Mouse (Mus musculus) bone marrow, adult 2 months (tissue): ENCODE results near the gene Acrv1. TPM values are rescaled to one million over a fixed set of nuclear protein-coding genes. Genes with fewer than 3 reads are reported as not detected.
"Not testable (repeated sequence)": the region's sequence is repeated elsewhere in the genome, so short reads cannot be mapped to it uniquely, and the experiment has no call there.

Experiments
- H3K27ac ChIP-seq: fragments of 200-500 bp; 2 replicates; pipeline ENCODE4 v1.5.1; 2012; ENCODE audit warnings: low read depth, mild to moderate bottlenecking, control low read depth, inconsistent platforms, low read length; ENCODE audit not compliant: control insufficient read depth, poor library complexity, insufficient read depth
- H3K4me1 ChIP-seq: fragments of 200-500 bp; 2 replicates; pipeline ENCODE4 v1.6.1; 2011; ENCODE audit warnings: low read length; ENCODE audit not compliant: control insufficient read depth, insufficient read depth
- H3K4me3 ChIP-seq: fragments of 200-500 bp; replicated peaks from 2 replicates; pipeline ENCODE3; 2011; ENCODE audit warnings: mild to moderate bottlenecking, low read depth, low read length, control low read depth; ENCODE audit not compliant: control insufficient read depth
- CTCF ChIP-seq: fragments of 200-500 bp; IDR thresholded peaks from 2 replicates; pipeline ENCODE4 v1.5.1; 2011; ENCODE audit warnings: low read length, control low read depth; ENCODE audit not compliant: control insufficient read depth, insufficient read depth
- POLR2A ChIP-seq: fragments of 200-500 bp; IDR thresholded peaks from 2 replicates; pipeline ENCODE4 v1.6.1; 2011; ENCODE audit warnings: low read depth, mild to moderate bottlenecking, control low read depth, low read length, borderline replicate concordance; ENCODE audit not compliant: control insufficient read depth
- WGBS: fragments of 180-500 bp; shearing (Covaris S2); methylation state at CpG from one replicate; pipeline ENCODE4 v1.1.7; 2018; 5-methylcytosine and 5-hydroxymethylcytosine counted together
- polyA plus RNA-seq: library from polyadenylated mRNA; stranded (reverse); fragments of >200 nt; gene quantifications from 2 replicates; pipeline ENCODE4 v1.2.4, GENCODE M21; 2011; ENCODE audit warnings: low replicate concordance; ENCODE audit not compliant: missing spikeins, insufficient read depth, insufficient read length

Gene Acrv1
- polyA plus RNA-seq: not detected in 2 replicates

DNA sequence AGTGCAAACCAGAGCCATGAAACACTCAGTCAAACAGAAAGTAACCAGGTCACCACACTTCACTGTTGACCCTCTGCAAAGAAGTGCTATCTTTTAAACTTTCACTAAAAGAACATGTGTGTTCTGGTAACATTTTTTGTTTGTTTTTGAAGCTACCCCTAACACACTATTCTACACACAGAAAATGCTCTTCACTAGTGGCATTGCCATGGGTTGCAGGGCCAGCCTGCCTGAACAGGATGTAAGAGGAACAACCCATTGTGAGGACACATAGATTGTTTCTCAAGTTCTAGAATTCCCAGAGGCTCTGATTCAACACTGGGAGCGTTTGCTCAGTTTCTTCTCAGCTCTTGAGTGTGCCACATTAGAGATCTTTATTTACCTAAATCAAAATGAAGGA is at the start of gene Acrv1:
Acrv1 (plus strand) TSS at position 301 of the 400 bp plus-strand sequence.
- WGBS: 56% methylated on average over 1 of the region's 1 CpGs
- no peak within 1 kb of the TSS for H3K4me3 ChIP-seq
- H3K4me1 ChIP-seq: no peaks in the 10 kb centered on the region
- H3K27ac ChIP-seq: no peak within 1 kb of the TSS
- no peak for TF ChIP-seq CTCF
- no peak for TF ChIP-seq POLR2A

DNA sequence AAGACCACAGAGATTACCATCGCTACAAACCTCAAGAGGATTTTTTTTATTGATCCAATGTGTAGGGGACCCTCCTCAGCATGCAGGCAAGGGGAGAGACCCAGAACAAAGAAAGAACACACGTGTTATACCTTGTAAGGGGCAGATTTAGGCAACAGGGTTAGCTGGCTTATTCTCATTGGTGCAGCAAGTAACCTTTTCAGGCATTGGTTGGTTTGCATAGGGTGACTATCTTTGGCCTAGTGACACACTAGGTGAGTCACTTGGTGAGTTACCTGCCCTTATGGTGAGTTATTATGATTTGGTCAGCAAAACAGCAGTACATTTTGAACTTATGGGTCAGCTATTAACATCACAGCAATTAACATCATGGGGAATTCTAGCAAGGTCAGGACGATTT is 49.7 kb upstream of the Acrv1 start, which contains the start of gene A630095E13Rik:
A630095E13Rik (minus strand) TSS at position 101 of the 400 bp plus-strand sequence.
- H3K27ac ChIP-seq, H3K4me1 ChIP-seq, H3K4me3 ChIP-seq: not testable (repeated sequence)
- 50% methylated on average over 3 of the region's 3 CpGs for WGBS

DNA sequence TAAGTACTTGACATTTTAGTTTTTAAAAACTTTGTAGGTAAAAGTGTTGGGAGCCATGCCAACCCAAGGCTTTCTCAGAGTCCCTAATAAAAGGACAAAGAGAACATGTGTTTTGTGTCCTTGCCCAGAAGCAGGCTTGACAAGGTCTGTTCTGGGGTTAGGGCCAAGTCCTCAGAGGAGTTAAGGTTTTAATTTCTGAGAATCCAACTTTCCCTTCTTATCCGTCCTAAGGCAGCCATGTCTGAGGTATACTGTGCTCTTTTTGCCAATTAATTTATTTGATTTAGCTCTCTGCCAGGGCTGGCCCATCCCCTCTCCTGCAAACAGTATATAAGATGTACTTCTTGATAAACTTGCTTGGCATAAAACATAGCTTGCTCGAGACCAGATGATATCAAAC is 11.6 kb upstream of the Acrv1 start:
- TF ChIP-seq CTCF (no peak), POLR2A (no peak)
- no peak overlapping the region for H3K4me3 ChIP-seq
- no peak overlapping the region for H3K27ac ChIP-seq
- 67% methylated on average over 2 of the region's 2 CpGs for WGBS
- H3K4me1 ChIP-seq: no peaks in the 10 kb centered on the region

DNA sequence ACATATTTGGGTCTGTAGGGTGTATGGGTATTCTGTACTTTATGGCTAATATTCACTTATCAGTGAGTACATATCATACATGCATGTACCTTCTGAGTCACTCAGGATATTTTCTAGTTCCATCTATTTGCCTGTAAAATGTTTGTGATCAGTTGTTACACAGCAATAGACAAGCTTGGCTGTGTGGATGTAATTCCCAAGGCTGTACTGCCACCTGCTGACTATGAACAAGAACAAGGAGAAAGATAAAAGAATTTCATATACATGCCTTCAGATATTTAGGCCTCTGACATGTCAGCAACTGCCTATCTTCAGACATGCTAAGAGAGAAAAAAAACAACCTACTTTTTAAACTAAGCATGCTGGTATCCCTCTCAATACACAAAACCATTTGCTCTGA is 5.7 kb upstream of the Acrv1 start:
- no peaks in the 10 kb centered on the region for H3K4me1 ChIP-seq
- TF ChIP-seq CTCF (no peak), POLR2A (no peak)
- H3K27ac ChIP-seq: no peak overlapping the region

DNA sequence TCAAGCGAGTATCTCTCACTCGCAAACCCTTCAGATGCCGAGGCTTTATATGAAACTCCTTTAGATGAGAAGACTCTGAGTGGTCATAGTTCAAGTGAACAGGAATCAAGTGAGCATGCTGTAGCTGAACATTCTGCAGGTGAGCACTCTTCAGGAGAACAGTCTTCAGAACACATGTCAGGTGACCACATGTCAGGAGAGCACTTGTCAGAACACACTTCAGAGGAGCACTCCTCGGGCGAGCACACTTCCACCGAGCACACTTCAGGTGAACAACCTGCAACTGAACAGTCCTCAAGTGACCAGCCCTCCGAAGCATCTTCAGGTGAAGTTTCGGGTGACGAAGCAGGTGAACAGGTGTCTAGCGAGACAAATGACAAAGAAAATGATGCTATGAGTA is 1.3 kb downstream of the Acrv1 start:
- TF ChIP-seq CTCF (no peak), POLR2A (no peak)
- 84% methylated on average over 10 of the region's 10 CpGs for WGBS
- Histone ChIP-seq H3K4me1 (no peaks in the 10 kb centered on the region), H3K27ac (no peak overlapping the region), H3K4me3 (no peak overlapping the region)

More for the DNA sequence above, 5.7 kb upstream of the Acrv1 start:
- no peak overlapping the region for H3K4me3 ChIP-seq

DNA sequence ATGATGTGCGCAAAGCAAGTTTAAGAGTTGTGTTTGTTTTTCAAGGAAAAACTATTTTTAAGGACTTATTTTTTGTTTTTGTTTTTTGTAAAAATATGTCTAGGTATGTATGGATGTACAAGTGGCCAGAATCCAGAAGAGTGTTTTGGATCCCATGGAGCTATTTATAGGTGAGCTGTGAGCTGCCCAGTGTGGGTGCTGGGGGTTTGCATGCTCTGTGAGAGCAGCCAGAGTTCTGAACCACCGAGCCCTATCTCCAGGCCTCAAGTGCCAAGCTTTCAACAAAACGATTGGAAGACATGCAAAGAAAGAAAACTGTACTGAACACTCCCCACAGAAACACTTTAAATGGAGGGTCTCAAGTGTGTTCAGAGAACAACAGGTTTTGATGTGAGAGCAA is 12.9 kb downstream of the Acrv1 start:
- 85% methylated on average over 3 of the region's 3 CpGs for WGBS

DNA sequence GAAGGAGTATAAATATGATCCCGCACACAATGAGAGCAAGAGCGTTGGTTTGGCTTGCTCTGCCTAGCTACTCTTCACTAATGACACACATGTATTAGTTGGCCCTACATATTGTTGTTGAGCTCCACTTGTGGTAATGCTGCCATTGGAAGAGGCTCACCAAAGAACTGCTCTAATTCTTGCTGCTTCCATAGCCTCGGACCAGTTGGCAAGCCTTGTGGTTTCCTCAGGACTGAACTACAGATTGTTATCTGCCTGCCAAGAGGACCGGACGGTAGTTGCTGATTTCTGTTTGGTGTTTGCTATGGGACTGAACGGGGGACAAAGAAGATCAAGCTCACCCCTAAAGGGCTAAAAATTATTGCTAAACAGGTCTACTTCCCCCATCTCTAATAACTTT is 14.3 kb downstream of the Acrv1 start:
- 56% methylated on average over 6 of the region's 6 CpGs for WGBS
- no peaks in the 10 kb centered on the region for H3K4me1 ChIP-seq
- H3K4me3 ChIP-seq: no peak overlapping the region
- no peak overlapping the region for H3K27ac ChIP-seq
- no peak for TF ChIP-seq CTCF
- no peak for TF ChIP-seq POLR2A

More for the DNA sequence above, 12.9 kb downstream of the Acrv1 start:
- TF ChIP-seq POLR2A: no peak
- no peak for TF ChIP-seq CTCF
- H3K27ac ChIP-seq: no peak overlapping the region
- H3K4me3 ChIP-seq: no peak overlapping the region
- H3K4me1 ChIP-seq: no peaks in the 10 kb centered on the region

DNA sequence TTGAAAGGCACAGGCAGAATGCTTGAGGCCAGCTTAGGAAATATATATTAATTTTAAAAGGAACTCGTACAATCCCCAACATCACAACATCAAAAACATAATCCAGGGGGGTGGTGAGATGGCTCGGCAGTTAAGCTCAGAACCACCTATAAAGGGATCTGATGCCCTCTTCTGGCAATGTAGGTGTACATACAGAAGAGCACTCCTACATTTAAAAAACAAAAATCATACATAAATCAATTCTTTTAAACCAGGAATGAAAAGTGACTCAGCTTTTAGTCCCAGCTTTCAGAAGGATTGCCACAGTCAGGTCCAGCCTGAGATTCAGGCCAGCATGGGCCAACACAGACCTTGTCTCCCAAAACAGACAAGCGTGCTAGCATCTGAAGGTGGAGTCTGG is 23.6 kb downstream of the Acrv1 start:
- H3K27ac ChIP-seq: no peak overlapping the region
- H3K4me3 ChIP-seq: no peak overlapping the region
- TF ChIP-seq CTCF (no peak), POLR2A (no peak)
- H3K4me1 ChIP-seq: no peaks in the 10 kb centered on the region
- 66% methylated on average over 3 of the region's 3 CpGs for WGBS

DNA sequence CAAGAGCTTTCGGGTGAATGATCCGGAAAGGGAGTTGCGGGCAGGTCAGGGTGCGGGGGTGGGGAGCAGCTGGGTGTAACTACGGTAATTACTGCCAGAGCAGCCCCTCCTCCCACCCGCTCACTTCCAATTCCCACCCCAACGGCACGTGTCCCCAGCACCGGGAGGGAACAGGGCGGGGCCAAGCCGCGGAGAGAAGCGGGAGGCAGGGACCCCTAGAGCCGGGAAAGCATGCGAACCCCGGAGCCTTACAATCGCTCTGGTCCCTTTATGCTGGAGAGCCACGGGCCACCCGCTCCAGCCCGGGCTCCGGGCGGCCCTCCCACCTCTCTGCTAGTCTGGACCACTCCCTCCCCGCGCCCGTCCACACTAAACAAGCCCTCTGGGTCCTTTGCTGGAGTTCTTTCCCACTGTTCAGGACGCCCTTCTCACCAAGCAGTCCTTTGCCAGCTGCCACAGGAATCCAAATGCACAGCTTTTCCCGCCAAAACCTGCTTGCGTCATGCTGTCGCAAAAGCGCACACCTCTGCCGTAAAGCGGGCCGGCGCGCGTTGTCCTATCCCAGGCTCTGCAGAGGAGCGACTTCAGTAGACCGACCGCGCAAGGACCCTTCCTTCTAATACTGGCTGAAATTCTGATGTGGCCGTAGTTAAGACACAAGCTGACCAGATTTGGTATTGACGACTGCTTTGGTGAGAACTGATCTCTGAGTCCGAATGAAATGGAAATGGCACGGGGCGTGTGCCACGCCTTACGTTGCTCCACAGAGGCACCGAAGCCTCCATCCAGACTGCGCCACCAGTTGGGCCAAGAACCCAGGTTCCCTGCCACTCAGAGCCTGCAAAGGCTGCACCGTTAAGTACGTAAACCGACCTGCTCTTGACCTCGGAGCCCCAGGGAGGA is 33.4 kb downstream of the Acrv1 start:
- under 1% methylated on average over 53 of the region's 53 CpGs for WGBS
- Histone ChIP-seq H3K4me1 (no peaks in the 10 kb centered on the region), H3K27ac (peak overlapping the region; percentile 52), H3K4me3 (peak overlapping the region; percentile 93)
- TF ChIP-seq CTCF (no peak), POLR2A (peak; percentile 45; the same call in 1 of the 2 replicates)
